Mouse (Mus musculus) right cerebral cortex, postnatal 36 days (tissue): ENCODE measurements around the gene Mapk1ip1.

ENCODE experiments used
- DNase-seq, 2 experiments: peaks; one replicate each; pipeline ENCODE4 v3.0.0; 2022; ENCODE audit warnings: low spot score in 2 of 2, mixed read lengths in 1 of 2

The Mapk1ip1 gene

DNA sequence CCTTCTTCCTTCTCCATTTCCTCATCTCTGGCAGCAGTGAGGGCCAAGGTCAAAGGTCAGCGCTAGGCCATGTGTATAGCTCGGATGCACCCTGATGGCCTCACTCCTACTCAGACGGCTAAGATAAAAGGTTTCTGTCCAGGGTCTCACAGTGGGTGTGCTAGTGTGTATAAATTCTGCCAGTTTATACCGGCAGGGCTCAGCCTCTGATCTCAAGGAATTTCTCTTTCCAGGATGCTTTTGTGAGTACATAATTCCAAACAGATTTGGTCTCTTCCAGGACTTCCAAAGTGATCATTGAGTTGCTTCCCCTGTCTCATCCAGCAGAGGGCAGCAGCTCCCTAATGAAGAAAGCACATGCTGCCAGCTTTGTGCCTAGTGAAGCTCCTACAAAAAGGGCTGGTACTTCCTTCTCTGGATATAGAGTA lies 5.5 kb downstream of the Mapk1ip1 start:
- peak; percentile 61 to 67 for DNase-seq

DNA sequence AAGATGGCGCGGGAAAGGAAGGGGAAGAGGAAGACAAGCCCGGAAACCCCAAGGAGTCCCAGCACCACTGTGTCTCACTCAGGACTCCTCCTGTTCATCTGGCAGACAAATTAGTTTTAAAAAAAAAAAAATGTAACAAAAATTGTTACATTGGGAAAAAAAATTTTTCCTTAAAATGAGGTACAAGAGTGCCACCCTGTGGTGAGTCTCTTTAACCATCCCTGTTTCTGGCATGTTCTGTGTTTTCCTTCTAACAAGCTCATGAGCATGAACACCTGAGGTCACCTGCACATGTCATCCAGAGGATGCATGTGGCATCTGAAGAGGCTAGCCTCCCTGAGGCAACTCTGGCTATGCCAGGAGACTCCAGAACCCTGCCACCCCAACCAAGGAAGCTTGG lies 11.0 kb downstream of the Mapk1ip1 start:
- no peak for DNase-seq

DNA sequence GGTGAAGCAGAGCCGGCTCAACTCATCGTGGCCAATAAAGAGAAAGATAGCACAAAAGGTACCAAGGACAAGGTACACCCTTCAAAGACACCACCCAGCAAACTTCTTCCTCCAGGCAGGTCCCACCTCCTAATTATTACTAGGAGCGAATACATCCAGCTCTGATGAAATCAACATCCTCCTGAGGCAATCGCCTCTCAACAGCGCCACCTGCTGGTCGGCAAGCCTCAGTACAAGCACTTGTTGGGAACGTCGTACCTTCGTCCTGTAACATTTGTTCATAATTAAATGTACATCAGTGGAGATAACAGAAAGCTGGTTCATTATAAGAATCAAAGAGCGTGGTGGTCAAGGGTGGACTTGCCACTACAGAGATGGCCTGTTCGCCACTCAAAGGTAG lies 18.3 kb downstream of the Mapk1ip1 start:
- no peak for DNase-seq

DNA sequence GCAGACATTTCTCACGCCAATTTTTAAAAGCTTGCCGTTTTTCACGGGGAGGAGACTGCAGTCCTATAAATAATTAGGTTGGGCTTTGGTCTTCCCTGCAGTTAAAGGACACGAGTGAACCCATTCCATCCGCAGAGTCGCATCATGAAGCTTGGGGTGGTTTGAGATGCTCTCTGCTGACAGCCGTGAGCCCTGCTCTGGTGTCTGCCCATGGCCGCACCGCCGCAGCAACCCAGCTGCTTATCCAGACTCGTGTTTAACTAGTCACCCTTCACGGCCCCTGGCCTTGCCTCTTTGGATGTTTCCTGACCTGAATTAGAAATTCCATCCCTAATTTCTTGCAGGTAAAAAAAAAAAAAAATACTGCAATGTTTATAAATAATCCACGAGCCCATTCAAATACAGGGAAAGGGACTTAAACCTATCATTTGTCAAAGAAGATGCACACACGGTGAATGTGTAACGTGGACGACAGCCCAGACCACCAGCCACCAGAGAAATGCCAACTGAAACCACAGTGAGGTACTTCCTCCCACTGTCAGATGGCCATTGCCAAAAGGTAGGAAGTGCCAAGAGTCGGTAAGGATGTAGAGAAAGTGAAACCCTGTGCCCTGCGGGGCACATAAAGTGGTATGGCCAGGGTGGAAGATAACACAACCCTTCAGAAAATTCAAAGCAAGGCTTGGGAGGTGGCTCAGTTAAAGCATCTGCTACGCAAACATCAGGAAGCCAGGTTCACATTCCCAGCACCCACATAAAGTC lies 20.9 kb downstream of the Mapk1ip1 start:
- no peak for DNase-seq

DNA sequence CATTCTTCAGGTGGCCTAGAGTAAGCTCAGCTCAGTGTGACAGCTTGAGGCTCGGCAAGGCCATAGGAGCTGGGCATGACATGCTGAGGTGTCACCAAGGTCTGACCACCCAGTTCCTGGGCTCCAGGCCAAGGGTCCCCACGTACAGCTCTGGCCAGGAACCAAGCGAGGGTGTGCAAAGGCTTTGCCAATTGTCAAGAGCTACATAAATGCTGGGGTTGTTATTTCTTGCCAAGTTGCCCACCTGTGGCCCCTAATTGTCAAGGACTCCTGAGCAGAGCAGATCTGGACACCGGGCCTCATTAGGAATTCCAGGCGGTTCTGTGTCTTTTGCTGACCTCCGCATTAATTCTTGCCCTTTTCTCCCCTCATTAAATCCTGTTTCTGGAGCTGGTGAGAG lies 21.6 kb downstream of the Mapk1ip1 start:
- no peak for DNase-seq

DNA sequence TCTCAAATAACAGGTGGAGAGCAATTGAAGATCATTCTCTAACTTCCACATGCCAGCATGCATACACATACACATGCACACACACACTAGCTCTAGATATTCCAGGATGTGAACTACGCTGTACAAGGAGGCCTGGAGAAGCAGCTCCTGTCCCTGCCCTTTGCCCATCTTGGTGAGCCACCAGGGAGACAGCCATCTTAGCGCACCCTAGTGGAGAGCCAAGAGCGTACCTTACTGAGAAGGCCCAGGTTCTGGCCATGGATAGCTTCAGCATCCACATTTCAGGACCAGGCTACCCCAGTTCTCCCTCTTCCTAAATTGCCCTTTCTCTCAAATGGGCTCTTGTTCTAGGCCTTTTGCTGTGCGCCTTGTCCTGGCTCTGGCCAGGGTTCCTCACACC lies 27.8 kb downstream of the Mapk1ip1 start:
- no peak for DNase-seq

DNA sequence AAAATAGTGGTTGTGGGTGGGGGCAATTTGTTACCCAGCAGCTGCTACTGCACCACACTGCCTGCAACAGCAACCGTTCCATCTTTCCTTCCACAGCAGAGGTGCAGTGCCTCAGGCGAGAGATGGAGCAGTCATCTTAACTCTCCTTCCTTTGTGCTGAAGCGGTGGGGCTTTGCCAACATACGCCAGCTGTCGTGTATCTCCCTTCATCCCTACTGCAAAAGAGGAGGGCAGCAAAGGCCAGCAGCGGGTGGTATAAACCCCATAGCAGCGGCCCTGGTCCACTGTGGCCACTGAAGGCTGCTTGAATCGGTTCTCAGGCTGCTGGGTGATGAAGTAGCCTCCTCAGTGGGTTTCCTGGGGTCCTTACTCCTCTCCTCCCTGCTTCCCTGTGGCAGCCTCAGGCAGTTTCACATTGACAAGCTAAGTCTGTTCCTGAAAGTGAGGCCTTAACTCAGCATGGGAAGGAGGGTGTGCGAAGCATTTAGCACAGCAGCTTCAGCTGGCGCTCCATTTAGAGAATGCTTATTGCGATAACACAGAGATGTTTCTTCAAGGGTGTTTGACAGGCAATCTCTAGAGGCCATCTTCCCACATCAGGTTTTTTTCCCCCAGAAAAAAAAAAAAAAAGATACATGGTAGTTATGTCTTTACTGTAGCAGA lies 32.7 kb downstream of the Mapk1ip1 start:
- DNase-seq = no peak

DNA sequence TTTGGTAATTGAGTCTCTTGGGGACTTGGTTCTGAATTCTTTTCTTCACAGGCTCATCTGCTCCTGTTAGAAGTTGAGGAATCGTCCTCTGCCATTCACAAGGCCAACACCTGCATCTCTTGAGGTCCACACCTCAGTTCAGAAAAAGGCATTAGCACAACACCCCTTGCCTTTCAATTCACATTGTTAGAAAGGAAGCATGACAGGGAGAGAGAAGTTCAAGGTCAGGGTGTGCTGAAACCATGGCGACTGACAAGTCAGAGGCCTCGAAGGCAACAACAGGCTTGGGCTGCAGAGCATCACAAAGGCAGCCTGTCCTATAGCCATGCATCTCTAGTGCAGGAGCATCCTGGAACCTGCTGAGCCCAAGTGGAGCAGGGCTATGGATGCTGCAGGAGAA lies 38.9 kb downstream of the Mapk1ip1 start:
- DNase-seq = no peak

DNA sequence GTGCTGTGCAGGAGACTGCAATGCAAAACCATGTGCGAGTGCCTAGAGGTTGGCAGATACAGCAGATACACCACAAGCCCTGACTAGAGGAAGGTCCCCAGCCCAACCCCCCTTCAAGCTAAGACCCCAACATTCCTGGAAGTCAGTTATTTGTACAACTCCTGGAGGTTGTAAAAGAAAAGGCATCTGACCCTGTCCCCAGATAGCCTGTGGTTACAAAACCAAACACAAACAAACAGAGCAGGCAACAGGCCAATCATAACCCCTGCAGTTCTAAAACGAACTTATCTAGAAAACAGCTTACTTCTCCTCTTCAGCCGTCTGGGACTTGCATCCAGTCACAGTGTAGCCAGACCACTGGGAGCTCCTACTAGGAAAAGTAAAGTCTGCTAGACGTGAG lies 42.7 kb downstream of the Mapk1ip1 start:
- DNase-seq = no peak

DNA sequence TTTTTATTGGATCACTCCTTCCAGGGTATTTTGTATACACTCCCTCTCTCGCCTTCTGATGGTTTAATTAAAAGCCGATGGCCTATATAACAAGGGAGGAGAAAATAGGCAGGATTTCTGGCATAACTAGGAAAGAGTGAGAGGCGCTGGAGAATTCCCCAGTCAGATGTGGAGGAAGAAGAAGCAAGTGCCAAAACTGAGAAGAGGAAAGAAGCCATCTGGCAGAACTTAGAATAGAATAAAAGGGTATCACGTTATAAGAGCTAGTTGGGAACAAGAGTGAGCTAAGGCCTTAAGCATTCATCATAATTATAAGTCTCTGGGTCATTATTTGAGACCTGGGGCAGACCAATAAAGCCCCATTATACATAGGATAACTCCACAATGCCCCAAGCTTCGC lies 58.0 kb downstream of the Mapk1ip1 start:
- peak; percentile 21 to 35 for DNase-seq
